Mouse (Mus musculus) lung, postnatal 0 days (tissue): ENCODE results near the gene Rftn1.

ENCODE experiments used
- CTCF ChIP-seq: IDR thresholded peaks from 2 replicates; pipeline ENCODE4 v1.5.1; 2016; ENCODE audit warnings: antibody characterized with exemption, mild to moderate bottlenecking
- EP300 ChIP-seq: IDR thresholded peaks from 2 replicates; pipeline ENCODE4 v1.6.1; 2016; ENCODE audit warnings: antibody characterized with exemption, mild to moderate bottlenecking, control low read depth

- TF ChIP-seq CTCF (no peak), EP300 (no peak)
These were observed at the start of gene Rftn1 for GRCm38 (mm10) chr17:50190131-50191015.
